Mouse (Mus musculus): Measurements from ENCODE around the gene Snrnp48.

Snrnp48 gene

GRCm38 (mm10) chr13:38204702-38205482 is at the start of gene Snrnp48:
Gene Snrnp48 (plus strand): TSS chr13:38204938.
- DNase-seq (ENCODE audit: low read depth): peak; percentile 72

GRCm38 (mm10) chr13:38155523-38155922 is 49.2 kb upstream of the Snrnp48 start:
- DNase-seq (ENCODE audit: low read depth): no peak

GRCm38 (mm10) chr13:38157635-38158034 is 47.1 kb upstream of the Snrnp48 start:
- no peak for DNase-seq (ENCODE audit: low read depth)

- DNase-seq (ENCODE audit: low read depth): no peak
Measured at GRCm38 (mm10) chr13:38162002-38162401, 42.7 kb upstream of the Snrnp48 start.

- peak; percentile 52 for DNase-seq (ENCODE audit: low read depth)
Measured at GRCm38 (mm10) chr13:38162668-38163067, 42.1 kb upstream of the Snrnp48 start.

GRCm38 (mm10) chr13:38164932-38165331 is 39.8 kb upstream of the Snrnp48 start:
- DNase-seq (ENCODE audit: low read depth): peak; percentile 38

GRCm38 (mm10) chr13:38167056-38167455 is 37.7 kb upstream of the Snrnp48 start:
- DNase-seq (ENCODE audit: low read depth): no peak

- no peak for DNase-seq (ENCODE audit: low read depth)
Measured at GRCm38 (mm10) chr13:38170707-38171144, 34.0 kb upstream of the Snrnp48 start.

GRCm38 (mm10) chr13:38193406-38193805 is 11.3 kb upstream of the Snrnp48 start:
- no peak for DNase-seq (ENCODE audit: low read depth)

GRCm38 (mm10) chr13:38201413-38201812 is 3.3 kb upstream of the Snrnp48 start:
- no peak for DNase-seq (ENCODE audit: low read depth)

- DNase-seq (ENCODE audit: low read depth): no peak
Measured at GRCm38 (mm10) chr13:38204171-38204570, 567 bp upstream of the Snrnp48 start.

GRCm38 (mm10) chr13:38211122-38211521 is 6.4 kb downstream of the Snrnp48 start:
- DNase-seq (ENCODE audit: low read depth): no peak

GRCm38 (mm10) chr13:38218686-38219085 is 13.9 kb downstream of the Snrnp48 start:
- DNase-seq (ENCODE audit: low read depth): no peak

GRCm38 (mm10) chr13:38220331-38220730 is 15.6 kb downstream of the Snrnp48 start:
- DNase-seq (ENCODE audit: low read depth): no peak

- DNase-seq (ENCODE audit: low read depth): no peak
Measured at GRCm38 (mm10) chr13:38230177-38230821, 25.6 kb downstream of the Snrnp48 start.

- DNase-seq (ENCODE audit: low read depth): no peak
Measured at GRCm38 (mm10) chr13:38232411-38232810, 27.7 kb downstream of the Snrnp48 start.

- DNase-seq (ENCODE audit: low read depth): no peak
Measured at GRCm38 (mm10) chr13:38232856-38233625, 28.3 kb downstream of the Snrnp48 start.

- DNase-seq (ENCODE audit: low read depth): no peak
Measured at GRCm38 (mm10) chr13:38234651-38235050, 29.9 kb downstream of the Snrnp48 start.

GRCm38 (mm10) chr13:38235370-38235769 is 30.6 kb downstream of the Snrnp48 start:
- no peak for DNase-seq (ENCODE audit: low read depth)

GRCm38 (mm10) chr13:38248151-38248550 is 43.4 kb downstream of the Snrnp48 start:
- no peak for DNase-seq (ENCODE audit: low read depth)

GRCm38 (mm10) chr13:38251226-38251625 is 46.5 kb downstream of the Snrnp48 start:
- DNase-seq (ENCODE audit: low read depth): no peak

- no peak for DNase-seq (ENCODE audit: low read depth)
Measured at GRCm38 (mm10) chr13:38253696-38254095, 49.0 kb downstream of the Snrnp48 start.

GRCm38 (mm10) chr13:38258901-38259300 is 54.2 kb downstream of the Snrnp48 start:
- DNase-seq (ENCODE audit: low read depth): no peak
